Mouse (Mus musculus) forebrain, embryonic 14.5 days (tissue): ENCODE data around the gene Tubb2a. TPM values are rescaled to one million over a fixed set of nuclear protein-coding genes. Genes with fewer than 3 reads are reported as not detected.
A peak's percentile ranks its signal among the peaks of the same experiment; 100 is the strongest.

Source experiments
- ATAC-seq: fragments of 200-750 bp; cut with Nextera tagmentation; 2 replicates; pipeline ENCODE4 v1.8.0; 2017; ENCODE audit warnings: mild to moderate bottlenecking, moderate library complexity
- DNase-seq: peaks from one replicate; pipeline ENCODE4 v3.0.0-alpha.2; 2015; ENCODE audit warnings: low spot score
- H3K27ac ChIP-seq: fragments of 300-500 bp; sonication (generic); 2 replicates; pipeline ENCODE4 v1.5.1; 2014; ENCODE audit warnings: low read depth, mild to moderate bottlenecking, control low read depth, low read length, moderate library complexity
- H3K27me3 ChIP-seq: fragments of 300-500 bp; sonication (generic); replicated peaks from 2 replicates; pipeline ENCODE4 v1.6.1; 2014; ENCODE audit warnings: low read length, control low read depth, mixed read lengths; ENCODE audit not compliant: control insufficient read depth, insufficient read depth
- H3K36me3 ChIP-seq: fragments of 300-500 bp; sonication (generic); 2 replicates; pipeline ENCODE4 v1.6.1; 2014; ENCODE audit warnings: low read length, control low read depth; ENCODE audit not compliant: control insufficient read depth, insufficient read depth
- H3K4me1 ChIP-seq: fragments of 300-500 bp; sonication (generic); 2 replicates; pipeline ENCODE4 v1.6.1; 2014; ENCODE audit warnings: antibody characterized with exemption, low read length, control low read depth; ENCODE audit not compliant: control insufficient read depth, insufficient read depth
- H3K4me2 ChIP-seq: fragments of 300-500 bp; sonication (generic); 2 replicates; pipeline ENCODE4 v1.6.1; 2014; ENCODE audit warnings: mild to moderate bottlenecking, control low read depth, low read length
- H3K4me3 ChIP-seq: fragments of 300-500 bp; sonication (generic); 2 replicates; pipeline ENCODE4 v1.5.1; 2014; ENCODE audit warnings: low read depth, low read length, control low read depth
- H3K9ac ChIP-seq: fragments of 300-500 bp; sonication (generic); 2 replicates; pipeline ENCODE4 v1.6.1; 2014; ENCODE audit warnings: mild to moderate bottlenecking, low read length, control low read depth, moderate library complexity
- H3K9me3 ChIP-seq: fragments of 300-500 bp; sonication (generic); replicated peaks from 2 replicates; pipeline ENCODE4 v1.6.1; 2016; ENCODE audit warnings: low read length, control low read depth, mixed read lengths; ENCODE audit not compliant: control insufficient read depth
- WGBS: fragments of 180-500 bp; shearing (Covaris S2); extraction: QIAGEN DNeasy Blood & Tissue Kit; methylation state at CpG from one replicate; pipeline ENCODE4 v1.1.7; 2014; 5-methylcytosine and 5-hydroxymethylcytosine counted together
- polyA plus RNA-seq: library from polyadenylated mRNA; unstranded; fragments of >200 nt; fragmentation: Nextera tagmentation; extraction: Ambion mirVana; gene quantifications from 2 replicates; pipeline ENCODE4 v1.2.1, GENCODE M21; 2014

Tubb2a gene
- polyA plus RNA-seq, 1 experiment from 2014 or later: 1,376 TPM

- ATAC-seq (no peak), DNase-seq (no peak)
- 89% methylated on average over 3 of the region's 3 CpGs for WGBS
Observed at GRCm38 (mm10) chr13:34111878-34112277, 34.1 kb upstream of the Tubb2a start.

DNA sequence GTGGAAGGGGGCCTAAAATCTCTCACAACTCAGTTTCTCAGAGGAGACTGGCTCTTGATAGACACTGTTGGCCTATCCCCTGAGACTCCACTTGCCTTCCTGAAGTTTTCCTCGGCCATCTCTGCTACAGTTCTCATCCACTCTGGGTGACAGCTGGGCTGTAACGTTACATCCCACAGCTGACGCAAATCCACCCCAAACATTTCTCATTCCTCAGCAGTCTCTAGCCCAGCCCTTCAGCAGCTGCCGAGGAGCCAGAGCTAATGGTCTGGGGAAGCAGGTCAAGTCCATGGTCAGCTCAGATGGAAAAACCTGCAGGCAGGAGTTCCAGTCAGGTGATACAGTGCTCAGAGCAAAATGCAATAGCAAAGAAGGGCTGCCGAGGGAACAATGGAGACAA is 33.2 kb upstream of the Tubb2a start:
- no peak overlapping the region for H3K27ac ChIP-seq
- H3K4me3 ChIP-seq: no peak overlapping the region
- 74% methylated on average over 5 of the region's 5 CpGs for WGBS
- no peaks in the 10 kb centered on the region for H3K4me1 ChIP-seq
- no peaks in the 10 kb centered on the region for H3K36me3 ChIP-seq
- DNase-seq (no peak), ATAC-seq (no peak)
- no peaks in the 10 kb centered on the region for H3K9me3 ChIP-seq
- H3K4me2 ChIP-seq: no peak overlapping the region
- H3K9ac ChIP-seq: no peak overlapping the region
- H3K27me3 ChIP-seq: no peaks in the 10 kb centered on the region

More at GRCm38 (mm10) chr13:34111878-34112277, 34.1 kb upstream of the Tubb2a start:
- Histone ChIP-seq H3K36me3 (no peaks in the 10 kb centered on the region), H3K4me3 (no peak overlapping the region), H3K9ac (no peak overlapping the region), H3K27ac (no peak overlapping the region), H3K9me3 (no peaks in the 10 kb centered on the region), H3K4me2 (no peak overlapping the region), H3K27me3 (no peaks in the 10 kb centered on the region), H3K4me1 (no peaks in the 10 kb centered on the region)

GRCm38 (mm10) chr13:34109677-34110058 is 31.9 kb upstream of the Tubb2a start:
- H3K4me2 ChIP-seq: no peak overlapping the region
- no peak overlapping the region for H3K9ac ChIP-seq
- ATAC-seq (no peak), DNase-seq (no peak)
- no peak overlapping the region for H3K4me3 ChIP-seq
- H3K27ac ChIP-seq: no peak overlapping the region
- no peaks in the 10 kb centered on the region for H3K27me3 ChIP-seq
- no peaks in the 10 kb centered on the region for H3K9me3 ChIP-seq
- H3K4me1 ChIP-seq: no peaks in the 10 kb centered on the region
- 17% methylated on average over 4 of the region's 4 CpGs for WGBS
- H3K36me3 ChIP-seq: no peaks in the 10 kb centered on the region

DNA sequence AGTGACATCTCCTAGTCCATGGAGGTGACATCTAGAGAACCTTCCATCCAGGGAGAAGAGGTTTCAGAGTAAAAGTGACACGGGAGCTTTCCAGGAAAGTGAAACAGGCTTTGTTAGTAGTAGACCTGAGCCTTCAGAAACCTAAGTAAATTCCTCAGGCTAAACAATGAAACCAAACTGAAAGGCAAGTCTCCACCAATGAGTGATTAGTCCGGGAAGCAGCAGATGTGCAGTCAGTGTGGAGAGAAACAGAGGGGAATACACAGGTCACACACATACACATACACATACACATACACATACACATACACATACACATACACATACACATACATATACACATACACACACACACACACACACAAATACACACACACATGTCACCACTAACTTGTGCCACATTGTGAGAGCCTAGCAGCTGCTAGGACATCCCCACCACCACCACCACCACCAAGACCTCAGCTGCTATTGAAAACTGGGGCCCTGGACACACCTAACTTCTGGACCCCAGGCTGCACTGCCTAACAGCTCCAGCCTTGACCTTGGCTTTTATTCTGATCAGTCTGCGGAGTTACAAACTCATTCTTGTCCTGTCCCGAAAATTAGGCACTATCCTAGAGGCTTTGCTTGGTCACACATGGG is 31.3 kb upstream of the Tubb2a start:
- 62% methylated on average over 4 of the region's 4 CpGs for WGBS
- H3K36me3 ChIP-seq: no peaks in the 10 kb centered on the region
- H3K4me1 ChIP-seq: no peaks in the 10 kb centered on the region
- no peak overlapping the region for H3K4me3 ChIP-seq
- no peak overlapping the region for H3K4me2 ChIP-seq
- no peak for DNase-seq
- no peaks in the 10 kb centered on the region for H3K9me3 ChIP-seq
- no peak overlapping the region for H3K9ac ChIP-seq
- no peaks in the 10 kb centered on the region for H3K27me3 ChIP-seq
- H3K27ac ChIP-seq: no peak overlapping the region
- no peak for ATAC-seq

GRCm38 (mm10) chr13:34106999-34107398 is 29.2 kb upstream of the Tubb2a start:
- DNase-seq (no peak), ATAC-seq (no peak)
- no peaks in the 10 kb centered on the region for H3K36me3 ChIP-seq
- H3K4me2 ChIP-seq: no peak overlapping the region
- no peak overlapping the region for H3K27ac ChIP-seq
- no peak overlapping the region for H3K4me3 ChIP-seq
- H3K4me1 ChIP-seq: no peaks in the 10 kb centered on the region
- no peak overlapping the region for H3K9ac ChIP-seq
- no peaks in the 10 kb centered on the region for H3K9me3 ChIP-seq
- H3K27me3 ChIP-seq: no peaks in the 10 kb centered on the region
- WGBS: 100% methylated on average over 1 of the region's 1 CpGs

GRCm38 (mm10) chr13:34106256-34106655 is 28.4 kb upstream of the Tubb2a start:
- no peaks in the 10 kb centered on the region for H3K4me1 ChIP-seq
- no peaks in the 10 kb centered on the region for H3K9me3 ChIP-seq
- H3K9ac ChIP-seq: no peak overlapping the region
- H3K4me2 ChIP-seq: no peak overlapping the region
- H3K27ac ChIP-seq: no peak overlapping the region
- 89% methylated on average over 2 of the region's 2 CpGs for WGBS
- H3K27me3 ChIP-seq: no peaks in the 10 kb centered on the region
- H3K36me3 ChIP-seq: no peaks in the 10 kb centered on the region
- no peak for ATAC-seq
- peak; percentile 0 for DNase-seq
- H3K4me3 ChIP-seq: no peak overlapping the region

DNA sequence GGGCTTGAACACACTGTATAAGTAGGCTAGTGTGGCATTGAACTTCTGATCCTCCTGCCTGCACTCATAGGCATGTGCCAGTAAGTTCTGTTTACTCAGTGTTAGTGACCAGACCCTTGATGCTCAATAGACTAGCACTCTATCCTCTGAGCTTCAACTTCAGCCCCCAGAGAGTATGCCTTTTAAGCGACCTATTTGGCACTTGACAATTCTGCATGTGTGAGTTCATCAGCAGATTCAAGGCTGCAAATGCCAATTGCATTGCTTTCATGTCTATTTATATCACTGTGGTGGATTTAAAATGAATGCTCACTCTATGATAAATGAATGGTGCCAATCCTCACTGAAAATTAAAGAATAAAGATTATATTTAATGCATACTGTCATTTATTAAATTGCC is 27.6 kb upstream of the Tubb2a start:
- WGBS: 71% methylated on average over 1 of the region's 1 CpGs
- no peak overlapping the region for H3K27ac ChIP-seq
- ATAC-seq: no peak

DNA sequence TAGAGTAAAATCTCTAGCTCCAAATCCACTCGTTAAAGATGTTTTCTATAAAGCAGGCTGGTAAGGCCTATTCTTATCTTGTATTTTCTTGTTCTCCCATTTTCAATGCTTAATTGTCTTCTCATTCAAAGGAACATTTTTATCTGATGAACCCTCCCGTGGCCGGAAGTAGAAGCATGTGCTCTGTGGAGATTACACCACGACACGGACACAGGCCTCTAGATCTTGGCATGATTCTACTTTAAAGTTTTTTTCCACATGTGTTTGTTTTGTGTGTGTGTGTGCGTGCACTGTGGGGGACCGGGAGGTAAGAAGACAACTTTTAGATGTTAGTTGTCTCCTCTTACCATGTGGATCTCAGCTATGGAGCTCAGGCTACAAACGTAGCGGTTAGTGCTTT is 24.1 kb upstream of the Tubb2a start:
- DNase-seq (no peak), ATAC-seq (no peak)
- Histone ChIP-seq H3K27me3 (no peaks in the 10 kb centered on the region), H3K27ac (no peak overlapping the region), H3K9ac (no peak overlapping the region), H3K4me2 (no peak overlapping the region), H3K4me1 (peaks cover 1% of the 10 kb centered on the region; the same call in 1 of the 2 replicates), H3K9me3 (no peaks in the 10 kb centered on the region), H3K4me3 (no peak overlapping the region), H3K36me3 (no peaks in the 10 kb centered on the region)
- 72% methylated on average over 9 of the region's 9 CpGs for WGBS

More for the DNA sequence above, 27.6 kb upstream of the Tubb2a start:
- Histone ChIP-seq H3K4me1 (no peaks in the 10 kb centered on the region), H3K4me2 (no peak overlapping the region), H3K27me3 (no peaks in the 10 kb centered on the region), H3K9me3 (no peaks in the 10 kb centered on the region), H3K36me3 (no peaks in the 10 kb centered on the region), H3K4me3 (no peak overlapping the region), H3K9ac (no peak overlapping the region)
- DNase-seq: no peak

GRCm38 (mm10) chr13:34101247-34101646 is 23.4 kb upstream of the Tubb2a start:
- Histone ChIP-seq H3K9ac (no peak overlapping the region), H3K4me2 (no peak overlapping the region), H3K9me3 (no peaks in the 10 kb centered on the region), H3K27ac (no peak overlapping the region), H3K36me3 (no peaks in the 10 kb centered on the region), H3K4me3 (no peak overlapping the region), H3K27me3 (no peaks in the 10 kb centered on the region), H3K4me1 (peaks cover 7% of the 10 kb centered on the region)
- DNase-seq (no peak), ATAC-seq (no peak)
- 90% methylated on average over 10 of the region's 10 CpGs for WGBS
